Mouse (Mus musculus): Measurements from ENCODE around the gene Cdc42bpg. TPM values are rescaled to one million over a fixed set of nuclear protein-coding genes. Genes with fewer than 3 reads are reported as not detected.
"Not testable (repeated sequence)": the region's sequence is repeated elsewhere in the genome, so short reads cannot be mapped to it uniquely, and the experiment has no call there.

The Cdc42bpg gene
- total and polyA plus RNA-seq, 2 experiments from 2014 or later, result 0.23 to 4.7 TPM

DNA sequence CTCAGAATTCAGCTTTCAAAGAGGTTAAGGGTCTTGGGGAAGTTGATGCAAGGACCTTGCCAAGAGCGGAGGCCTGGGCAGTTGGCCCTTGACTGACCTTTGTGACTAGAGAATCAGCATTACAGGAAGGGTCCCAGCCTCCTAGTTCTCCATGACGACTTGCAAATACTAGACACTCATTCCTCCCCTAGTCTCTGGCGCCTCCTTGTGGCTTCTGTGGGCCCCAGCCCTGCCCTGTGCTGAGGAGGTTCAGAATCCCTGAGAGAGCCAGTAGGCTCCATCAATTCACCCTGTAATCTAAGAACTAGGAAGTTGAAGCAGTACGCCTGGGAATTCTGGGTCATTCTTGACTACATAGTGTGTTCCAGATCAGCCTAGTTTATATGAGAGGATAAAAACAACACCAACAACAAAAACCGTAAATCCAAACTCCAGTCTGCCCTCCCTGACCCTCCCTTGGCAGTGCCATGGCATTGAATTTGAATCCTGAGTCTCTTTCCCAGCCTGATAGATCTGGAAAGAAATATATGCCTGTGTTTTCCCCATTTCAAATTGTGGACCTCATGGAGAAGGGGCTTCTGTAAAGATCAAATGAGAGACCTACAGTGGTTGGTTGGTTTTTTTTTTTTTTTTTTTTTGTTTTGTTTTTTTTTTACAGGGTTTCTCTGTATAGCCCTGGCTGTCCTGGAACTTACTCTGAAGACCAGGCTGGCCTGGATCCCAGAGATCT is 1.3 kb upstream of the Cdc42bpg start:
- Histone ChIP-seq H3K4me1 (ENCODE audit: insufficient read depth) (no peaks in the 10 kb centered on the region), H3K27ac (ENCODE audit: low read depth, low read length) (no peak overlapping the region), H3K9me3 (ENCODE audit: low read length) (no peaks in the 10 kb centered on the region), H3K9ac (no peak overlapping the region), H3K36me3 (ENCODE audit: insufficient read depth) (0 out of 2 replicates have a peak, but pooled peaks cover 3% of the 10 kb centered on the region), H3K4me2 (ENCODE audit: low read depth) (no peak overlapping the region), H3K27me3 (ENCODE audit: insufficient read depth, low read length) (no peaks in the 10 kb centered on the region), H3K4me3 (ENCODE audit: low read depth, low read length) (no peak overlapping the region)
- DNase-seq, result peak; percentile 76
- TF ChIP-seq CTCF (IDR thresholded peaks at IDR 0.05; ENCODE audit: low read depth), result peak; percentile 86
- 27% methylated on average over 5 of the region's 5 CpGs for WGBS
- peak; percentile 77 for ATAC-seq

DNA sequence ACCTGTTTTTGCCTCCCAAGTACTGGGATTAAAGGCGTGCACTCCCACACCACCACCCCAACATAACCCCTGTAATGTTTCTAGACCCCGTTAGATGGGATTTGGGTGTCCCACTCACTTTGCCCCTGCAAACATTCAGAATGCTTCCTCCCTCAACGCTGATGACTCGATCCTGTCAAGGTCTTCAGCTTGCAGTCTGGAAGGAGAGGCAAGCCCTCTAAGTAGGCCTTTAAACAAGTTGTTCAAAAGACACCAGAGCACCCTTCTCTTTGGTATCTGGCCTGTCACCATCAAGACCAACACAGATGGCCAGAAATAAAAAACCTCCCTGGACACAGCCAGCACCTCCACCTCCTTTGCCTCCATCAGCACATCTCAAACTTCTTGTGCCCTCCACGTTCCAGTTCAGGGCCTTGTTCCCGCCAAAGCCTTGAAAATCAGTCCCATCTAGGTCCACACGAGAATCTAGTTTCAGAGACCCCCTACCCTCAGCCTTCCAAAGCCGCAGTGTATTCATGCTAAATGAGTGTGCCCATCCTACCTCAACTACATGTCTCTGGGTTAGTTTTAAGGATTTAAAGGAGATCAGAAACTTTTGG is 640 bp upstream of the Cdc42bpg start:
- Histone ChIP-seq H3K27ac (ENCODE audit: low read depth, low read length) (no peak overlapping the region), H3K9ac (no peak overlapping the region)

DNA sequence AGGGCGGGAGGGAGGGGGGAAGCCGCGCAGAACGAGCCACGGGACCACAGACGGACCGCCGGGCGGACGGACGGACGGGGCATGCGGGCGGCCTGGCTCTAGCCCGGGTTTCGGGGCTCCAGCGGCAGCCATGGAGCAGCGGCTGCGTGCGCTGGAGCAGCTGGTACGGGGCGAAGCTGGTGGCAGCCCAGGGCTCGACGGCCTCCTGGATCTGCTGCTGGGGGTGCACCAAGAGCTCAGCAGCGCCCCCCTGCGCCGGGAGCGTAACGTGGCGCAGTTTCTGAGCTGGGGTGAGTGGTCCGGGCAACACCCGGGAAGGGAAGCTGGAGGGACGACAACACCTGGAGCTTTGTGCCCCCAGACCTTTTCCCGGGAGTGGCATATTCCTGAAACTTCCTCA is 330 bp downstream of the Cdc42bpg start:
- Histone ChIP-seq H3K27me3 (ENCODE audit: insufficient read depth, low read length) (no peaks in the 10 kb centered on the region), H3K27ac (ENCODE audit: low read depth, low read length) (no peak overlapping the region), H3K36me3 (ENCODE audit: insufficient read depth) (no peaks in the 10 kb centered on the region), H3K9me3 (ENCODE audit: low read length) (no peaks in the 10 kb centered on the region), H3K4me2 (ENCODE audit: low read depth) (peak overlapping the region; percentile 55), H3K9ac (peak overlapping the region; percentile 50), H3K4me1 (ENCODE audit: insufficient read depth) (no peaks in the 10 kb centered on the region), H3K4me3 (ENCODE audit: low read depth, low read length) (peak overlapping the region; percentile 53)
- DNase-seq, result peak; percentile 77
- under 1% methylated on average over 34 of the region's 34 CpGs for WGBS
- peak; percentile 61 for ATAC-seq
- TF ChIP-seq CTCF (IDR thresholded peaks at IDR 0.05; ENCODE audit: low read depth), result peak; percentile 73

More for the DNA sequence above, 640 bp upstream of the Cdc42bpg start:
- TF ChIP-seq CTCF (IDR thresholded peaks at IDR 0.05; ENCODE audit: low read depth), result no peak
- ATAC-seq, result no peak
- Histone ChIP-seq H3K27me3 (ENCODE audit: insufficient read depth, low read length) (no peaks in the 10 kb centered on the region), H3K36me3 (ENCODE audit: insufficient read depth) (no peaks in the 10 kb centered on the region), H3K4me3 (ENCODE audit: low read depth, low read length) (peak overlapping the region; percentile 53; the same call in 1 of the 2 replicates), H3K4me1 (ENCODE audit: insufficient read depth) (no peaks in the 10 kb centered on the region), H3K4me2 (ENCODE audit: low read depth) (peak overlapping the region; percentile 55; the same call in 1 of the 2 replicates), H3K9me3 (ENCODE audit: low read length) (no peaks in the 10 kb centered on the region)
- 62% methylated on average over 8 of the region's 8 CpGs for WGBS
- no peak for DNase-seq

DNA sequence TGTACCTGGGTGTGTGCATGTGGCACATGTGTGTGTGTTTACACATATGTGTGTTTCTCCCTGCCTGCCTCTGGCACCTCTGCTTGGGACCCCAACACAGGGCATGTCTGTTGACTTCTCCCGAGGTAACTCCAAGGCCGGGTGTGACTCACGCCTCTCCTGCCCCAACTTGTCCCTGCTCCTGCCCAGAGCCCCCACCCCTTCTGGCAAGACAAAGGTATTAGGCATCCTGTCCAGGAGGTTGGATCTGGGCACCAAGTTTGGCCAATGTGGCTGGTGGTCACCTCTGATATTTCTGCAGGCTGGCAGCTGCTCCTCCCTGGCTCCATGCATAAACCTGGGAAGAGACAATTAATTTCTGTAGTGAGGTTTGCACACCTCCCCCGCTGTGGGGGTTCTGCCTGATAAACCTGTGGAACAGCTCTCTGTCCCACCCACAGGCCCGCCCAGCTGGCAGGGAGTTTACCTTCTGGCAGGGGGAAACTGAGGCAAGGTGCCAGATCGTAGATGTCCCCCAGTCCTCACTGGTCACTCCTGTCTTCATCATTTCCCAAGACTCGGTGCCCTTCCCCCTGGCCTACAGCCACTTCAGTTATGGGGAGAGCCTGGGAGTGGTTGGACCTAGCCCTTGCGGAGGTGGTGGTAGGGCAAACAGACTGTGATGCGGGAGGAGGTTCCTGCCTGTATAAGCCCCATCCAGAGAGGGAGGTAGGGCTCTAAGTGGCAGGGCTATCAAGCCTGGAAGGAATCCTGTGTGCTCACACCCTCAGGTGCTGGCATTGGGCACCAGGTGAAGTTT is 1.7 kb downstream of the Cdc42bpg start:
- ATAC-seq, result no peak

DNA sequence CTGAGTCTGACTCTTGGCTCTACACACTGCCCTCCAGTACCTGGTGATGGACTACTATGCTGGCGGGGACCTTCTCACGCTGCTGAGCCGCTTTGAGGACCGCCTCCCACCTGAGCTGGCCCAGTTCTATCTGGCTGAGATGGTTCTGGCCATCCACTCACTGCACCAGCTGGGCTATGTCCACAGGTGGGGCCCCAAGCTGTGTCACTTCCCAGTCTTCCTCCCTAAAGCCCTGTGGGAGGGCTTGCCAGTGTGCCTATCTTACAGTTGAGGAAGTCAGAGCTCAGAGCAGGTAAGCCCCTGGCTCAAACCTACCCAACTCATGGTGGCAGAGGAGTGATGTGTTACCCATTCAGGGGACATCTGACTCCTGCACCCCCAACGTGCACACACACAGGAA is 3.9 kb downstream of the Cdc42bpg start:
- TF ChIP-seq CTCF (IDR thresholded peaks at IDR 0.05; ENCODE audit: low read depth), result no peak
- Histone ChIP-seq H3K4me2 (ENCODE audit: low read depth) (no peak overlapping the region), H3K27me3 (ENCODE audit: insufficient read depth, low read length) (no peaks in the 10 kb centered on the region), H3K27ac (ENCODE audit: low read depth, low read length) (no peak overlapping the region), H3K9ac (no peak overlapping the region), H3K9me3 (ENCODE audit: low read length) (no peaks in the 10 kb centered on the region), H3K4me3 (ENCODE audit: low read depth, low read length) (no peak overlapping the region), H3K4me1 (ENCODE audit: insufficient read depth) (no peaks in the 10 kb centered on the region), H3K36me3 (ENCODE audit: insufficient read depth) (peaks cover 9% of the 10 kb centered on the region; the same call in 1 of the 2 replicates)
- no peak for DNase-seq
- 88% methylated on average over 5 of the region's 5 CpGs for WGBS
- no peak for ATAC-seq

More for the DNA sequence above, 1.7 kb downstream of the Cdc42bpg start:
- no peak for DNase-seq
- Histone ChIP-seq H3K9me3 (ENCODE audit: low read length) (no peaks in the 10 kb centered on the region), H3K4me3 (ENCODE audit: low read depth, low read length) (no peak overlapping the region), H3K27me3 (ENCODE audit: insufficient read depth, low read length) (no peaks in the 10 kb centered on the region), H3K36me3 (ENCODE audit: insufficient read depth) (no peaks in the 10 kb centered on the region), H3K4me2 (ENCODE audit: low read depth) (no peak overlapping the region), H3K4me1 (ENCODE audit: insufficient read depth) (no peaks in the 10 kb centered on the region), H3K9ac (no peak overlapping the region), H3K27ac (ENCODE audit: low read depth, low read length) (no peak overlapping the region)
- 89% methylated on average over 9 of the region's 9 CpGs for WGBS
- TF ChIP-seq CTCF (IDR thresholded peaks at IDR 0.05; ENCODE audit: low read depth), result no peak

DNA sequence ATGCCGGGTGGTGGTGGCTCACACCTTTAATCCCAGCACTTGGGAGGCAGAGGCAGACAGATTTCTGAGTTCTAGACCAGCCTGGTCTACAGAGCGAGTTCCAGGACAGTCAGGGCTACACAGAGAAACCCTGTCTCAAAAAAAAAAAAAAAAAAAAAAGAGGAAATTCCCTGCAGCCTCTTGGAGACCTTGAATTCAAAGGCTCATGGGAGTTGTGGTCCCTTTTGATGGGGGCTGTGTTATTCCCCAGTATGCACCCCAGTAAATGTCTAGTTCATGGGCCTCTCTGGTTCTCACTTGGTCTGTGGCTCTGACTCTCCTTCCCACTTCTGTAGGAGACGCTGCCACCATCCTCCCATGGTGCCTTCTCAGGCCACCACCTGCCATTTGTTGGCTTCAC is 5.5 kb downstream of the Cdc42bpg start:
- not testable (repeated sequence) for H3K27me3 ChIP-seq (ENCODE audit: insufficient read depth, low read length); H3K9me3 ChIP-seq (ENCODE audit: low read length); H3K4me2 ChIP-seq (ENCODE audit: low read depth); H3K4me1 ChIP-seq (ENCODE audit: insufficient read depth); H3K9ac ChIP-seq; ATAC-seq; H3K27ac ChIP-seq (ENCODE audit: low read depth, low read length); H3K36me3 ChIP-seq (ENCODE audit: insufficient read depth); DNase-seq; H3K4me3 ChIP-seq (ENCODE audit: low read depth, low read length)
- WGBS, result 92% methylated on average over 3 of the region's 3 CpGs
